Mouse (Mus musculus): ENCODE data around the gene Shf. TPM values are rescaled to one million over a fixed set of nuclear protein-coding genes. Genes with fewer than 3 reads are reported as not detected.
"Not testable (repeated sequence)": the region's sequence is repeated elsewhere in the genome, so short reads cannot be mapped to it uniquely, and the experiment has no call there.

The Shf gene
- polyA plus RNA-seq, 1 experiment from 2014 or later, result 6.8 TPM

DNA sequence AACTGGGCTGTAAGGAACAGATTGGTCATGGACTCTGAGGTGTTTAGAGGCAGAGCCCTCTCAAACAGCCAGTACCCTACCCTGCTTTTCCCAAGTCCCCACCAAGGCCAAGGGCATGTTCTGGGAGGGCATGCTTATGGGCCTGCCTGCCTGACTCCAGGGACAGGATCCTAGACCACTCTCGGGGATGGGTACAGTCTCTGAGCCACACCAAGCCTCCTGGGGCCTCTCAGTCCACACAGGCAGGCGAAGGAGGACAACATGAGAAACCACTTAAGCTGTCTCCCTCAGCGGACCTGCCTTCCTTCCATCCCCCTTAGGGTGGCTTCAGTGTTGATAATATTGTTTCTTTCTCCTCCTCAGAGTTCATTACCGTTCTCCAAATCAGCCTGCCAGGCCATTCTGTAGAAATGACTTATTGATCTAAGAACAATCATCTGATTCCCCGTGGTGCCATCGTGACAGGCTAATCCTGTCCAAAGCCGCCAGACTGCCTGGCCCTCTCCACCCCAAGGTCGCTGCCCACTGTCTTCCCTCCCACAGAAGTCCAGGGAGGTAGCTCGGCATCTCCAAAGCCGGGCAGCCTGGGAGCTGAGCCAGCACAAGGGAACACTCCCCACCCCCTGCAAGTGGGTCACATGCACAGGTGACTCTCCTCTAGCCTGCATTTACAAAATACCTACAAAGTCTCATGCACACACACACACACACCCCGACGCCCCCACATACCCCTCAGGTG is 14.6 kb downstream of the Shf start:
- 65% methylated on average over 12 of the region's 12 CpGs for WGBS
- Histone ChIP-seq H3K9ac (no peak overlapping the region), H3K27me3 (peaks cover 17% of the 10 kb centered on the region; the same call in 1 of the 2 replicates), H3K4me3 (replicated peaks) (no peak overlapping the region), H3K4me2 (no peak overlapping the region), H3K9me3 (no peaks in the 10 kb centered on the region), H3K36me3 (replicated peaks) (peaks cover 21% of the 10 kb centered on the region), H3K27ac (0 out of 2 replicates have a peak overlapping the region, but pooled peaks have one; percentile 27), H3K4me1 (peaks cover 54% of the 10 kb centered on the region)
- no peak for ATAC-seq (ENCODE audit: low FRiP score)

DNA sequence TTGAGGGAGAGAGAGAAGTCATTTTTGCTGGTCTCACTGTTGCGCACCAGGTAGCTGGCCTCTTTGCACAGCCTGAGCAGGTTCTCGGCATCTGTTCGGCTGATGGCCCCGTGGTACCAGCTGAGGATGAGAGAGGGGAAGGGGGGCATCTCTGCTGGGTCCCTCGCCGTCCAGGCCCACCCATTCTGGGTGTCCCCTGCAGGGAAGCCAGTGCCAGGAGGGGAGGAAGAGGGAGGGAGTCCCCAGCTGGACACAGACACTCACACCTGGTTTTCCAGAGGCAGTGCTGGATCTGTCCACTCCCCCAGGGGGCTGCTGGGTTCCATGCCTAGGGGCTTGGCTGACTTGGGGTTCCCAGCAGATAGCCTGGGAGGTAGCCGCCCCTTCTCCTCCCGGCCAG is 15.2 kb downstream of the Shf start:
- H3K27ac ChIP-seq, result no peak overlapping the region
- no peak overlapping the region for H3K9ac ChIP-seq
- H3K4me1 ChIP-seq, result peaks cover 58% of the 10 kb centered on the region
- peaks cover 17% of the 10 kb centered on the region; the same call in 1 of the 2 replicates for H3K27me3 ChIP-seq
- no peak overlapping the region for H3K4me3 ChIP-seq (replicated peaks)
- no peaks in the 10 kb centered on the region for H3K9me3 ChIP-seq
- no peak overlapping the region for H3K4me2 ChIP-seq
- ATAC-seq (ENCODE audit: low FRiP score), result no peak
- WGBS, result 82% methylated on average over 8 of the region's 8 CpGs
- H3K36me3 ChIP-seq (replicated peaks), result peaks cover 17% of the 10 kb centered on the region

DNA sequence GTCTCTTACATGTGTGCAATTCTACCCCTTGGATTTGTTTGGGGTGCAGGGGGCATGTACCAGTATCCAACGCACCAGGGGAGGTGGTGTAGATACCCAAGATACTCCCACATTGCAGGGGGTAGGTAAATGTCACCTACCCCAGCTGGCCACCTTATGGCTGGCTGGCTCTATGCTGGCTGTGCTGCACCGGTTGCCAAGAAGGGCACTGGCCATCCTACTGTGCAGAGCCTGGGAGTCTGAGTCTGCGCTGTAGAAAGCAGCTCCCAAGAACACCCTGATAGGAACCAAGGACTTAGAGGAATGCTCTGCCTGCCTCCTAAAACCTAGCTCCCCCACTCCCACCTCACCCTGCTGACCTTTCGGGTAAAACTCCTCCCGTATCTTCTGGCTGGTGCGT is 16.0 kb downstream of the Shf start:
- Histone ChIP-seq H3K4me3 (replicated peaks) (no peak overlapping the region), H3K27ac (no peak overlapping the region), H3K9me3 (no peaks in the 10 kb centered on the region), H3K4me1 (peaks cover 62% of the 10 kb centered on the region), H3K27me3 (peaks cover 17% of the 10 kb centered on the region; the same call in 1 of the 2 replicates), H3K36me3 (replicated peaks) (peaks cover 17% of the 10 kb centered on the region), H3K9ac (no peak overlapping the region), H3K4me2 (no peak overlapping the region)
- WGBS, result 77% methylated on average over 6 of the region's 6 CpGs
- no peak for ATAC-seq (ENCODE audit: low FRiP score)

GRCm38 (mm10) chr2:122351931-122352329 is 17.0 kb downstream of the Shf start:
- H3K4me1 ChIP-seq, result peaks cover 68% of the 10 kb centered on the region
- H3K4me2 ChIP-seq, result peak overlapping the region; percentile 17; the same call in 1 of the 2 replicates
- 13% methylated on average over 4 of the region's 4 CpGs for WGBS
- H3K27ac ChIP-seq, result peak overlapping the region; percentile 92
- peaks cover 13% of the 10 kb centered on the region for H3K36me3 ChIP-seq (replicated peaks)
- peaks cover 17% of the 10 kb centered on the region; the same call in 1 of the 2 replicates for H3K27me3 ChIP-seq
- H3K9ac ChIP-seq, result no peak overlapping the region
- H3K9me3 ChIP-seq, result no peaks in the 10 kb centered on the region
- no peak overlapping the region for H3K4me3 ChIP-seq (replicated peaks)
- ATAC-seq (ENCODE audit: low FRiP score), result peak; percentile 45

GRCm38 (mm10) chr2:122351156-122351930 is 17.6 kb downstream of the Shf start:
- no peaks in the 10 kb centered on the region for H3K9me3 ChIP-seq
- H3K27ac ChIP-seq, result peak overlapping the region; percentile 92
- H3K9ac ChIP-seq, result no peak overlapping the region
- H3K27me3 ChIP-seq, result peaks cover 17% of the 10 kb centered on the region; the same call in 1 of the 2 replicates
- WGBS, result 42% methylated on average over 5 of the region's 5 CpGs
- peak overlapping the region; percentile 17 for H3K4me2 ChIP-seq
- no peak overlapping the region for H3K4me3 ChIP-seq (replicated peaks)
- H3K36me3 ChIP-seq (replicated peaks), result peaks cover 10% of the 10 kb centered on the region
- H3K4me1 ChIP-seq, result peaks cover 68% of the 10 kb centered on the region
- peak; percentile 2; the same call in 1 of the 2 replicates for ATAC-seq (ENCODE audit: low FRiP score)

DNA sequence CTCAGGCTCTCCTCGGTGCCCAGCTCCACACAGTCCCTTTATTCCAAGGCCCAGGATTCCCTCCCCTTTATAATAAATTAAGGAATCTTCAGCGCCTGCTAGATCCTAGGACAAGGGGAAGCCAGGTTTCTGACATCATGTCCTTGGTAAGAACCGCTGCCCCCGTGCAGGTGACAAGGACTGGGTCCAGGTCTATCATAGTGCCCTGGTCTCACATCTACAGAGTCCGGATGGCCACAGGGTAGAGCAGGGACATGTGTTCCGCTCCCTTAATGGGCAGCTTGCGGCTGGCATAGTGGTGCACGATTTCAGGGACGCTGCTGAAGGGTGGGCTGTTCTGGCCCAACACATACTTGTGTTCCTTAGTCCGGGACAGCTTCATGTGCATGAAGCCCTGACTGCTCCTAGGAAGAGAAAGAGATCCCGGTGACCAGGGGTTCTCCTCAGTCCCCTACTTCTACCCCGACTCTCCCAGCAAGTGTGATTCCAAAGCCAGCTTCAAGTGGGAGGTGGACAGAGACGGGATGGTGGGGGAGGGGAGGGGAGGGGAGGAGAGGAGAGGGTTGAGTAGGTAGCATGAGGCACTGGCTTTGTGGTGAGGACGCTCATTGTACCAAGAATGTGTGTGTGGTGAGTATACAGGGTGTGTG is 19.7 kb downstream of the Shf start:
- Histone ChIP-seq H3K36me3 (replicated peaks) (peaks cover 5% of the 10 kb centered on the region; the same call in 1 of the 2 replicates), H3K27me3 (peaks cover 9% of the 10 kb centered on the region; the same call in 1 of the 2 replicates), H3K9ac (peak overlapping the region; percentile 68), H3K9me3 (no peaks in the 10 kb centered on the region), H3K27ac (peak overlapping the region; percentile 99), H3K4me3 (replicated peaks) (peak overlapping the region; percentile 52), H3K4me2 (peak overlapping the region; percentile 67), H3K4me1 (peaks cover 60% of the 10 kb centered on the region)
- peak; percentile 44 for ATAC-seq (ENCODE audit: low FRiP score)
- 12% methylated on average over 13 of the region's 14 CpGs for WGBS

DNA sequence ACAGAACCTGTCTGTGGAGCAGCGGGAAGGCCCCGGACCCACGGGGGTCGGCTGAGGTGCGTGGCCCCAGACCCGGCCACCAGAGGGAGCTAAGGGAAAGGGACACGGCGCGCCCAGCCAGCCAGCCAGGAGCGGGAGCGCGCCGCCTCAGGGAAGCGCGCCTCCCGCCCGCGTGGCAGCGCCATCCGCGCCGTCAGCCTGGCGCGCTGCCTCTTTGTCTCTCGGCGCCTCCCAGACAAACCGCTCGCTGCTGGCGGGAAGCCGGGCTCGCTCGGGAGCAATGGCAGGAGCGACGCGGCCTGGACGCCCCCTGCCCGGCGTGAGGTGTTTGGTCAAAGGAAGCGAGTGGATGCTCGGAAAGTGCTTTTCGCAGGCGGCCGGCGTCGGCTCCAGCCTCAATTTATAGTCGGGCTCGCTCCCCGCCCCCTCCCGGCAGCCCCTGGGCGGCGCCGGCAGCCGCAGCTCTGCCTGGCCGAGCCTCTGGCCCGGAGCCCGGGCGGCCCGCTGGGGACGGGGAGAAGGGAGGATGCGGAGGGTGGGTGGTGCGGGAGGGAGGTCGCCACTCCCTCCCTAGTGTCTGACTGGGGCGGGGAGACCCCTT is 20.3 kb downstream of the Shf start:
- Histone ChIP-seq H3K4me1 (peaks cover 54% of the 10 kb centered on the region), H3K4me2 (peak overlapping the region; percentile 67)

DNA sequence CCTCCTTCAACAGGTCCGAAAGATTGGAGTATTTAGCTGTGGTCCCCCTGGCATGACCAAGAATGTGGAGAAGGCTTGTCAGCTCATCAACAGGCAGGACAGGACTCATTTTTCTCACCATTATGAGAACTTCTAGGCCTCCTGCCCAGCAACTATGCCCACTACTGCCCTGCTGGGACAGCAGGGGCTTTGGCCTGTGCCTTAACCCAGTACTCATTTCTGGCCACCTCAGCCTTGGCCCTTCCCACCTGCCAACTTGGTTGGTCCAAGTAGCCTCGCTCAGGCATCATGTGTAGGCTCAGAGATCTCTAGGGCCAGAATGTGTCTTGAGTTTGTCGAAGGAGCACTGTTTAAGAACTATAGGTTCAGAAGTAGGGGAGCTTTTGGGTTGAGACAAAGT is 21.7 kb downstream of the Shf start:
- H3K27me3 ChIP-seq, result peaks cover 6% of the 10 kb centered on the region; the same call in 1 of the 2 replicates
- no peak for ATAC-seq (ENCODE audit: low FRiP score)
- WGBS, result 94% methylated on average over 3 of the region's 3 CpGs

More for the DNA sequence above, 20.3 kb downstream of the Shf start:
- under 1% methylated on average over 46 of the region's 63 CpGs for whole genome bisulfite sequencing
- H3K9me3 ChIP-seq, result no peaks in the 10 kb centered on the region
- peak; percentile 86 for ATAC-seq (ENCODE audit: low FRiP score)
- peak overlapping the region; percentile 99 for H3K27ac ChIP-seq
- peaks cover 2% of the 10 kb centered on the region; the same call in 1 of the 2 replicates for H3K36me3 ChIP-seq (replicated peaks)
- peak overlapping the region; percentile 52 for H3K4me3 ChIP-seq (replicated peaks)
- peaks cover 6% of the 10 kb centered on the region; the same call in 1 of the 2 replicates for H3K27me3 ChIP-seq
- peak overlapping the region; percentile 68 for H3K9ac ChIP-seq

DNA sequence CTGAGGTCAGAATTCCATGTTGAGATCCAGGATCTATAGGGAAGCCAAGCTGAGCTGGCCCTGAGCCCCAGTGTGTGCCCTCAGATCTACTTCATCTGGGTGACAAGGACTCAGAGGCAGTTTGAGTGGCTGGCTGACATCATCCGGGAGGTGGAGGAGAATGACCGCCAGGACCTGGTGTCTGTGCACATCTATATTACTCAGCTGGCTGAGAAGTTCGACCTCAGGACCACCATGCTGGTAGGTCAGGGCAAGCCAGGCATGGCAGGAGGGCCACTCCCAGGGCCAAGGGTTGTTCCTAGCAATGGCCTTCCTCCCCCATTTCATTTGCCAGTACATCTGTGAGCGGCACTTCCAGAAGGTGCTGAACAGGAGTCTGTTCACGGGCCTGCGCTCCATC is 22.8 kb downstream of the Shf start:
- H3K27ac ChIP-seq; H3K4me2 ChIP-seq; ATAC-seq (ENCODE audit: low FRiP score); H3K9ac ChIP-seq; H3K36me3 ChIP-seq (replicated peaks); H3K4me3 ChIP-seq (replicated peaks); H3K9me3 ChIP-seq; H3K27me3 ChIP-seq: not testable (repeated sequence)
- WGBS, result 93% methylated on average over 6 of the region's 6 CpGs
- H3K4me1 ChIP-seq, result peaks cover 30% of the 10 kb centered on the region

More for the DNA sequence above, 21.7 kb downstream of the Shf start:
- H3K4me2 ChIP-seq, result no peak overlapping the region
- no peak overlapping the region for H3K9ac ChIP-seq
- no peak overlapping the region for H3K4me3 ChIP-seq (replicated peaks)
- no peaks in the 10 kb centered on the region for H3K36me3 ChIP-seq (replicated peaks)
- H3K27ac ChIP-seq, result no peak overlapping the region
- no peaks in the 10 kb centered on the region for H3K9me3 ChIP-seq
- H3K4me1 ChIP-seq, result peaks cover 41% of the 10 kb centered on the region

- no peak overlapping the region for H3K4me2 ChIP-seq
- WGBS, result 88% methylated on average over 6 of the region's 6 CpGs
- H3K27ac ChIP-seq, result 0 out of 2 replicates have a peak overlapping the region, but pooled peaks have one; percentile 8
- no peaks in the 10 kb centered on the region for H3K36me3 ChIP-seq (replicated peaks)
- H3K27me3 ChIP-seq, result peaks cover 6% of the 10 kb centered on the region; the same call in 1 of the 2 replicates
- no peak overlapping the region for H3K4me3 ChIP-seq (replicated peaks)
- no peaks in the 10 kb centered on the region for H3K9me3 ChIP-seq
- ATAC-seq (ENCODE audit: low FRiP score), result no peak
- no peak overlapping the region for H3K9ac ChIP-seq
- peaks cover 23% of the 10 kb centered on the region for H3K4me1 ChIP-seq
Measured at GRCm38 (mm10) chr2:122345106-122345893, 23.7 kb downstream of the Shf start.

- no peak overlapping the region for H3K9ac ChIP-seq
- no peak for ATAC-seq (ENCODE audit: low FRiP score)
- H3K4me3 ChIP-seq (replicated peaks), result no peak overlapping the region
- 0 out of 2 replicates have a peak, but pooled peaks cover 4% of the 10 kb centered on the region for H3K27me3 ChIP-seq
- H3K9me3 ChIP-seq, result no peaks in the 10 kb centered on the region
- no peak overlapping the region for H3K27ac ChIP-seq
- no peaks in the 10 kb centered on the region for H3K36me3 ChIP-seq (replicated peaks)
- H3K4me2 ChIP-seq, result peak overlapping the region; percentile 29
- WGBS, result 67% methylated on average over 21 of the region's 21 CpGs
- H3K4me1 ChIP-seq, result no peaks in the 10 kb centered on the region
Measured at GRCm38 (mm10) chr2:122337291-122337690, 31.7 kb downstream of the Shf start.

Measured in forebrain, embryonic 12.5 days (tissue).